Mouse (Mus musculus): Measurements from ENCODE around the gene Dmpk.

DNA sequence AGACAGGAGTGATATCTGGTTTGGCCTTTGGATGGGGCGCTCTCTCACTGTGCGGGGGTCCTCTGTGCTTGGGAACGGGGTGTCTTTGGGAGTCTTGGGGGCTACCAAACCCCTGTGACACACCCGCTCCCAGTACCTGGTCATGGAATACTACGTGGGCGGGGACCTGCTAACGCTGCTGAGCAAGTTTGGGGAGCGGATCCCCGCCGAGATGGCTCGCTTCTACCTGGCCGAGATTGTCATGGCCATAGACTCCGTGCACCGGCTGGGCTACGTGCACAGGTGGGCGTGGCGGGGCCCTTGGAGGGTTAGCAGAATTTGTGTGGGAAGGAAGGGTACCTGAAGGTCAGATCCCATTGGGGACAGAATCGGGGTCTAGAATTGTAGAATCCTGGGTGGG is 3.1 kb downstream of the Dmpk start:
- no peak for TF ChIP-seq TAL1 (IDR thresholded peaks at IDR 0.05; ENCODE audit: low read length)
- no peak for TF ChIP-seq GATA1 (IDR thresholded peaks at IDR 0.05; ENCODE audit: low read length)
